Mouse (Mus musculus): ENCODE measurements around the gene Adora3. TPM values are rescaled to one million over a fixed set of nuclear protein-coding genes. Genes with fewer than 3 reads are reported as not detected.

The Adora3 gene
- polyA plus RNA-seq, 1 experiment from 2014 or later: 0.43 TPM

- no peaks in the 10 kb centered on the region for H3K9me3 ChIP-seq (ENCODE audit: control insufficient read depth)
- H3K4me3 ChIP-seq (ENCODE audit: low read depth, low read length): no peak overlapping the region
- no peaks in the 10 kb centered on the region for H3K36me3 ChIP-seq (ENCODE audit: control insufficient read depth, insufficient read depth)
- H3K4me2 ChIP-seq (replicated peaks; ENCODE audit: low read depth): no peak overlapping the region
- H3K27ac ChIP-seq (ENCODE audit: low read depth, low read length): no peak overlapping the region
- no peak for TF ChIP-seq CTCF (IDR thresholded peaks at IDR 0.05; ENCODE audit: low read depth)
- ATAC-seq: no peak
- no peaks in the 10 kb centered on the region for H3K4me1 ChIP-seq (replicated peaks; ENCODE audit: control insufficient read depth, insufficient read depth, low read length)
- WGBS: 85% methylated on average over 8 of the region's 8 CpGs
- no peak overlapping the region for H3K9ac ChIP-seq (ENCODE audit: low read depth, low read length)
- H3K27me3 ChIP-seq (replicated peaks; ENCODE audit: control insufficient read depth, insufficient read depth, low read length): no peaks in the 10 kb centered on the region
These were observed 8.1 kb downstream of the Adora3 start for GRCm38 (mm10) chr3:105878751-105879150.

- WGBS: 59% methylated on average over 3 of the region's 3 CpGs
- H3K9me3 ChIP-seq (ENCODE audit: control insufficient read depth): no peaks in the 10 kb centered on the region
These were observed 9.8 kb downstream of the Adora3 start for GRCm38 (mm10) chr3:105880419-105880818.

GRCm38 (mm10) chr3:105882105-105882504 is 11.4 kb downstream of the Adora3 start:
- no peaks in the 10 kb centered on the region for H3K4me1 ChIP-seq (replicated peaks; ENCODE audit: control insufficient read depth, insufficient read depth, low read length)
- no peak overlapping the region for H3K4me2 ChIP-seq (replicated peaks; ENCODE audit: low read depth)
- no peak overlapping the region for H3K9ac ChIP-seq (ENCODE audit: low read depth, low read length)
- no peak for TF ChIP-seq CTCF (IDR thresholded peaks at IDR 0.05; ENCODE audit: low read depth)
- H3K27ac ChIP-seq (ENCODE audit: low read depth, low read length): no peak overlapping the region
- no peaks in the 10 kb centered on the region for H3K9me3 ChIP-seq (ENCODE audit: control insufficient read depth)
- H3K4me3 ChIP-seq (ENCODE audit: low read depth, low read length): no peak overlapping the region
- no peaks in the 10 kb centered on the region for H3K27me3 ChIP-seq (replicated peaks; ENCODE audit: control insufficient read depth, insufficient read depth, low read length)
- WGBS: 89% methylated on average over 7 of the region's 7 CpGs
- no peaks in the 10 kb centered on the region for H3K36me3 ChIP-seq (ENCODE audit: control insufficient read depth, insufficient read depth)
- ATAC-seq: no peak

More at GRCm38 (mm10) chr3:105880419-105880818, 9.8 kb downstream of the Adora3 start:
- H3K9ac ChIP-seq (ENCODE audit: low read depth, low read length): no peak overlapping the region
- no peaks in the 10 kb centered on the region for H3K4me1 ChIP-seq (replicated peaks; ENCODE audit: control insufficient read depth, insufficient read depth, low read length)
- H3K4me2 ChIP-seq (replicated peaks; ENCODE audit: low read depth): no peak overlapping the region
- H3K27ac ChIP-seq (ENCODE audit: low read depth, low read length): no peak overlapping the region
- no peak overlapping the region for H3K4me3 ChIP-seq (ENCODE audit: low read depth, low read length)
- H3K27me3 ChIP-seq (replicated peaks; ENCODE audit: control insufficient read depth, insufficient read depth, low read length): no peaks in the 10 kb centered on the region
- H3K36me3 ChIP-seq (ENCODE audit: control insufficient read depth, insufficient read depth): no peaks in the 10 kb centered on the region
- ATAC-seq: no peak
- TF ChIP-seq CTCF (IDR thresholded peaks at IDR 0.05; ENCODE audit: low read depth): no peak

- no peak for TF ChIP-seq CTCF (IDR thresholded peaks at IDR 0.05; ENCODE audit: low read depth)
- Histone ChIP-seq H3K27me3 (replicated peaks; ENCODE audit: control insufficient read depth, insufficient read depth, low read length) (no peaks in the 10 kb centered on the region), H3K9me3 (ENCODE audit: control insufficient read depth) (no peaks in the 10 kb centered on the region)
These were observed 12.5 kb downstream of the Adora3 start for GRCm38 (mm10) chr3:105883111-105883510.

GRCm38 (mm10) chr3:105888961-105889360 is 18.3 kb downstream of the Adora3 start:
- Histone ChIP-seq H3K36me3 (ENCODE audit: control insufficient read depth, insufficient read depth) (no peaks in the 10 kb centered on the region), H3K9ac (ENCODE audit: low read depth, low read length) (no peak overlapping the region), H3K4me1 (replicated peaks; ENCODE audit: control insufficient read depth, insufficient read depth, low read length) (peaks cover 5% of the 10 kb centered on the region; the same call in 1 of the 2 replicates), H3K9me3 (ENCODE audit: control insufficient read depth) (no peaks in the 10 kb centered on the region), H3K27me3 (replicated peaks; ENCODE audit: control insufficient read depth, insufficient read depth, low read length) (no peaks in the 10 kb centered on the region), H3K4me2 (replicated peaks; ENCODE audit: low read depth) (no peak overlapping the region), H3K4me3 (ENCODE audit: low read depth, low read length) (no peak overlapping the region), H3K27ac (ENCODE audit: low read depth, low read length) (no peak overlapping the region)
- TF ChIP-seq CTCF (IDR thresholded peaks at IDR 0.05; ENCODE audit: low read depth): no peak
- 82% methylated on average over 3 of the region's 3 CpGs for WGBS
- ATAC-seq: no peak

More at GRCm38 (mm10) chr3:105883111-105883510, 12.5 kb downstream of the Adora3 start:
- Histone ChIP-seq H3K4me1 (replicated peaks; ENCODE audit: control insufficient read depth, insufficient read depth, low read length) (no peaks in the 10 kb centered on the region), H3K9ac (ENCODE audit: low read depth, low read length) (no peak overlapping the region), H3K4me2 (replicated peaks; ENCODE audit: low read depth) (no peak overlapping the region), H3K27ac (ENCODE audit: low read depth, low read length) (no peak overlapping the region), H3K4me3 (ENCODE audit: low read depth, low read length) (no peak overlapping the region), H3K36me3 (ENCODE audit: control insufficient read depth, insufficient read depth) (no peaks in the 10 kb centered on the region)
- 91% methylated on average over 2 of the region's 2 CpGs for WGBS
- no peak for ATAC-seq

GRCm38 (mm10) chr3:105890220-105890619 is 19.6 kb downstream of the Adora3 start:
- Histone ChIP-seq H3K4me2 (replicated peaks; ENCODE audit: low read depth) (no peak overlapping the region), H3K4me3 (ENCODE audit: low read depth, low read length) (no peak overlapping the region), H3K9me3 (ENCODE audit: control insufficient read depth) (no peaks in the 10 kb centered on the region), H3K27me3 (replicated peaks; ENCODE audit: control insufficient read depth, insufficient read depth, low read length) (no peaks in the 10 kb centered on the region), H3K27ac (ENCODE audit: low read depth, low read length) (no peak overlapping the region), H3K36me3 (ENCODE audit: control insufficient read depth, insufficient read depth) (no peaks in the 10 kb centered on the region), H3K9ac (ENCODE audit: low read depth, low read length) (no peak overlapping the region), H3K4me1 (replicated peaks; ENCODE audit: control insufficient read depth, insufficient read depth, low read length) (peaks cover 9% of the 10 kb centered on the region; the same call in 1 of the 2 replicates)
- no peak for ATAC-seq
- TF ChIP-seq CTCF (IDR thresholded peaks at IDR 0.05; ENCODE audit: low read depth): no peak
- 69% methylated on average over 4 of the region's 4 CpGs for WGBS

- TF ChIP-seq CTCF (IDR thresholded peaks at IDR 0.05; ENCODE audit: low read depth): no peak
- H3K9me3 ChIP-seq (ENCODE audit: control insufficient read depth): no peaks in the 10 kb centered on the region
- no peaks in the 10 kb centered on the region for H3K36me3 ChIP-seq (ENCODE audit: control insufficient read depth, insufficient read depth)
These were observed 20.5 kb downstream of the Adora3 start for GRCm38 (mm10) chr3:105891141-105891540.

More at GRCm38 (mm10) chr3:105891141-105891540, 20.5 kb downstream of the Adora3 start:
- Histone ChIP-seq H3K27me3 (replicated peaks; ENCODE audit: control insufficient read depth, insufficient read depth, low read length) (no peaks in the 10 kb centered on the region), H3K27ac (ENCODE audit: low read depth, low read length) (no peak overlapping the region), H3K4me2 (replicated peaks; ENCODE audit: low read depth) (no peak overlapping the region), H3K9ac (ENCODE audit: low read depth, low read length) (no peak overlapping the region), H3K4me3 (ENCODE audit: low read depth, low read length) (no peak overlapping the region), H3K4me1 (replicated peaks; ENCODE audit: control insufficient read depth, insufficient read depth, low read length) (peaks cover 9% of the 10 kb centered on the region; the same call in 1 of the 2 replicates)
- no peak for ATAC-seq
- WGBS: 65% methylated on average over 3 of the region's 3 CpGs

Measured in intestine, postnatal 0 days (tissue).